Mouse (Mus musculus): Measurements from ENCODE around the gene Kptn. TPM values are rescaled to one million over a fixed set of nuclear protein-coding genes. Genes with fewer than 3 reads are reported as not detected.

Gene Kptn
- 4.7 TPM for polyA plus RNA-seq (2014; fragmentation: Illumina TruSeq; extraction: RNeasy Lipid Tissue Mini Kit (QIAGEN cat#74804); ENCODE audit: low read depth, low replicate concordance)

DNA sequence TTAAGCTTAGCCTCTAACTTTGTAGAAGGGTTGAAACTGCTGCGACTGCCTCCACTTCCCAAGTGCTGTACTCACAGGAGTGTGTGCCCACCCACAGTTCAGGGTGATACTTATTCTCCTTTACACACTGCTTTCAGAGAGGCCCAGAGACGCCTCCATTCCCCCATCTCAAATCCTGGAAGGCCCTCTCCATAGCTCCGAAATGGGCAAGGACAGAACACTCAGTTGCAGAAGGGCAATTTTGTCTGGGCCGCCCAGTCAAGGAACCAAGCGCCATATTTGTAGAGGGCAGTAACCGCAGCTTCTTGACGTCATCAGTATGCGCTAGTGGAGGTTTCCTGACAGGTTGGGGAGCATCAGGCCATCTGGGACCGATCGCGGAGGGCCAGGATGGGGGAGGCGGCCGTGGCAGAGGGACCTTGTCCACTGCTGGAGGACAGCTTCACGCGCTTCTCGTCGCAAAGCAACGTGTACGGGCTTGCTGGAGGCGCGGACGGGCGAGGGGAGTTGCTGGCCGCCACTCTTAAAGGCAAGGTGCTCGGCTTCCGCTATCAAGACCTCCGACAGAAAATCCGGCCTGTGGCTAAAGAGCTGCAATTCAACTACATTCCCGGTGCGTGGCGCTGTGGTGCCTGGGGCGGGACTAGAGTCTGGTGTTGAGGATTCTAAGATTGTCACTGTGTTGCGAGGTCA is at the start of gene Kptn:
Gene Kptn, plus strand, starts transcription at position 327 of the 693 bp plus-strand sequence.

DNA sequence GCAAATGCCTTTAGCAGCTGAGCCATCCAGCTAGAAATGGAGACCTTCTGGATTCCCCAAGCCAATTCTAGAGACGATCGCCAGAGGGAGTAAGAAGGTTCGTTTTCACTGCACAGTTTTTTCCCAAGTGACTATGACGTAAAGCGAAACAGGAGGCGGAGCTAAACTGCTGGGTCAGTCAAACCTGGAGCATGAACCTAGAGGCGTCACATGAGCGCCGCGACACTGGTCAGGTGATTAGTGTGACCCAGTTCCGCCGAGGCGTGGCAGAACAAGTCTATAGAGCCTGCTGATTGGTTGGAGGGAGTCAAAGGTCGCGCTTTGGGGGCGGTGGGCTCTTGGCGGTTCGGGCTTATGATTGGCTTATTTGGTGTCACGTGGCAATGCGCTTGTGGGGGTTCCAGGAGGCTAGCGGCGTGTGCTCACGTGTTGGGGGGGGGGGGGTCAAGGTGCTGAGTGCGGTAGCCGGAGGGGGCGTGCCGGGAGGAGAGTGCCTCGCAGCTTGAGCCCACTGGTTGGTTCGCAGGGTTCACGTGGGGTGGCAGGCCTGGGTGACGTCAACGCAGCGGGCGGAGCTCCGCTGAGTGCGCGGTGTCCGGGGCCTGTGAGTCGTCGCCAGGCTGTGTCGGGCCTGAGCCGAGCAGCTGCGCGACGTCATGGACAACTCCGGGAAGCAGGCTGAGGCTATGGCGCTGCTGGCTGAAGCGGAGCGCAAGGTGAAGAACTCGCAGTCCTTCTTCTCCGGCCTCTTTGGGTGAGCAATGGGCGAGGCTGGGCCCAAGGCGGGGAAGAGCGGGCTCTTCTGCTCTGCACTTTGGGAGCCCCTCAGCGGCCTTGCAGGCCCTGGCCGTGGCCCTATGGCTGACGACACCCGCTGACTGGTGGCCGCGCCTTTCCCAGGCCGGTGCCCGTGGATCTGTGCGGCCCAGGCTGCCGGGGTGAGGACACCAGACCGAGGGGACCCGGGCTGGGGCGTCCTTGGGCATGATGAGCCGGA is 21.4 kb upstream of the Kptn start, which contains the start of gene Napa:
Gene Napa, plus strand, starts transcription at position 438 of the 997 bp plus-strand sequence.

DNA sequence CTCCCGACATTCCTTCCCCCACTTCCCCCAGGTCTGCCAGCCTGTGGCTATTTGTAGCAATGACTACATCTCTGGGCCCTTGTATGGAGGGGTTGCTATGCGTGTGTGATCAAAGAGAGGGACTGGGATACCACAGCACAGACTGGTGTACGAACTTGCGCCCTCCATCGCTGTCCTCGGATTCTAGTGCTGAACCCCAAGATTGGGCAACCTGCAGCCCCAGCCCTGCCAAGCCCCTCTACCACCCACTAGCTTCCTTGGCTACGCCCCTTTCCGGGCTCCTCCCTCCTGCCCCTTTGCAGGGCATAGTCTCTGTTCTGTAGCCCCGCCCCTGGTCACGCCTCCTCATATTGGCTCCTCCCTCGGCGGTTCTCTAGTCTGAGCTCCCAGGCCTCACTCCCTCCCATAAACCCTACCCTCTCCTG is 9.7 kb downstream of the Kptn start, which contains the start of gene Slc8a2:
Gene Slc8a2, plus strand, starts transcription at position 406 of the 425 bp plus-strand sequence.

DNA sequence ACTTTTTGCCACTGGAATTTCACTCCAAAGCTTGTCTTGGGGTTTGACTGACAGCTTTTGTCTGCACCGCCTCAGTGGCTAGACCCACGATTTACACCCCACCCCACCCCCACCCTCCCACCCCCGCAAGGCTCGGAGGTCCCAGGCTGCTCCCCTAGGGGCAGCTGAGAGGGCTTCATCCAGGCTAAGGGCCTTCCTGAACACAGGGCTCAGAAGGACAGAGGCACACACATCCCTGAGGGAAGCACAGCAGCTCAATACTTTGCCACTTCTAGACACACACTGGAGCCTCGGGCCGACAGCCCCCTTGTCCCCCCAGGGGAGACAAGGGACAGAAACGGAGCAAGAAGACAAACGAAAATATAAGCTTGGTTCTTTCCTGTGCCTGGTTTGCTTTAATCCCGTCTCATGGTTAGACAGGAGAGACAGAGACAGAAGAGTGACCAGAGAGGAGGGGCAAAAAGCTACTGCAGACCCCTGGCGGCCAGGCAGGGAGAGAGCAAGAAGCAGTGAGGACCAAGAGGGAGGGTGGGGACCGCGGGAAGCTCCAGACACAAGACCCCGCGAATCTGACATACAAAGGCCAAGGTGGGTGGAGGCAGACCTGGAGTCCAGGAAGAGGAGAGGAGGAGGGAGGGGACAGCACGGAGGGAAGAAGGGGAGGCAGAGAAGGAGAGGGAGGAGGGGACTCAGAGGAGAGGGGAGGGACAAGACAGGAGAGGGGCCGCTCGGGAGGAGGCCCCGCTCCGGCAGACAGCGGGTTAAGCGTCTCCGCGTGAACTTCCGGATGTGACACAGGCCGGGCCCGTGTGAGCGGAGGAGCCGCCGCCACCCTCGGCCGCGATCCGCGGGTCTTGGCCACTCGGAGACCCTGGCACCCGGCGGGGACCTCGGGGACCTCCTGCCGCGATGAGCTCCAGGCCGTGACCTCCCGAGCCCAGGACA is 55.2 kb downstream of the Kptn start, which contains the start of gene Meis3:
Gene Meis3, plus strand, starts transcription at position 494 of the 945 bp plus-strand sequence.

Other genes with a start within 250 kb of the Kptn start
- not detected for gene Crx, start 239.9 kb upstream of the Kptn start, polyA plus RNA-seq (2014; fragmentation: Illumina TruSeq; extraction: RNeasy Lipid Tissue Mini Kit (QIAGEN cat#74804); ENCODE audit: low read depth, low replicate concordance)
- not detected for gene Crxos, start 237.3 kb upstream of the Kptn start, polyA plus RNA-seq (2014; fragmentation: Illumina TruSeq; extraction: RNeasy Lipid Tissue Mini Kit (QIAGEN cat#74804); ENCODE audit: low read depth, low replicate concordance)
- gene Selenow, start 197.5 kb upstream of the Kptn start, polyA plus RNA-seq (2014; fragmentation: Illumina TruSeq; extraction: RNeasy Lipid Tissue Mini Kit (QIAGEN cat#74804); ENCODE audit: low read depth, low replicate concordance), result 8.6 TPM
- gene Nop53, start 173.8 kb upstream of the Kptn start, polyA plus RNA-seq (2014; fragmentation: Illumina TruSeq; extraction: RNeasy Lipid Tissue Mini Kit (QIAGEN cat#74804); ENCODE audit: low read depth, low replicate concordance), result 9.7 TPM
- 17.7 TPM for gene Ehd2, start 152.3 kb upstream of the Kptn start, polyA plus RNA-seq (2014; fragmentation: Illumina TruSeq; extraction: RNeasy Lipid Tissue Mini Kit (QIAGEN cat#74804); ENCODE audit: low read depth, low replicate concordance)
- 0.64 TPM for gene Bicra, start 72.0 kb upstream of the Kptn start, polyA plus RNA-seq (2014; fragmentation: Illumina TruSeq; extraction: RNeasy Lipid Tissue Mini Kit (QIAGEN cat#74804); ENCODE audit: low read depth, low replicate concordance)
- gene Zfp541, start 58.1 kb upstream of the Kptn start, polyA plus RNA-seq (2014; fragmentation: Illumina TruSeq; extraction: RNeasy Lipid Tissue Mini Kit (QIAGEN cat#74804); ENCODE audit: low read depth, low replicate concordance), result not detected
- gene Napa, start 21.4 kb upstream of the Kptn start, polyA plus RNA-seq (2014; fragmentation: Illumina TruSeq; extraction: RNeasy Lipid Tissue Mini Kit (QIAGEN cat#74804); ENCODE audit: low read depth, low replicate concordance), result 34.1 TPM
- 0.29 TPM for gene Slc8a2, start 9.9 kb downstream of the Kptn start, polyA plus RNA-seq (2014; fragmentation: Illumina TruSeq; extraction: RNeasy Lipid Tissue Mini Kit (QIAGEN cat#74804); ENCODE audit: low read depth, low replicate concordance)
- not detected for gene Meis3, start 55.2 kb downstream of the Kptn start, polyA plus RNA-seq (2014; fragmentation: Illumina TruSeq; extraction: RNeasy Lipid Tissue Mini Kit (QIAGEN cat#74804); ENCODE audit: low read depth, low replicate concordance)
- gene Dhx34, start 102.1 kb downstream of the Kptn start, polyA plus RNA-seq (2014; fragmentation: Illumina TruSeq; extraction: RNeasy Lipid Tissue Mini Kit (QIAGEN cat#74804); ENCODE audit: low read depth, low replicate concordance), result 0.12 TPM
- 0.47 TPM for gene C5ar2, start 124.3 kb downstream of the Kptn start, polyA plus RNA-seq (2014; fragmentation: Illumina TruSeq; extraction: RNeasy Lipid Tissue Mini Kit (QIAGEN cat#74804); ENCODE audit: low read depth, low replicate concordance)
- gene C5ar1, start 139.6 kb downstream of the Kptn start, polyA plus RNA-seq (2014; fragmentation: Illumina TruSeq; extraction: RNeasy Lipid Tissue Mini Kit (QIAGEN cat#74804); ENCODE audit: low read depth, low replicate concordance), result 4.0 TPM
- 2.9 TPM for gene Inafm1, start 153.7 kb downstream of the Kptn start, polyA plus RNA-seq (2014; fragmentation: Illumina TruSeq; extraction: RNeasy Lipid Tissue Mini Kit (QIAGEN cat#74804); ENCODE audit: low read depth, low replicate concordance)
- 12.2 TPM for gene Ccdc9, start 166.9 kb downstream of the Kptn start, polyA plus RNA-seq (2014; fragmentation: Illumina TruSeq; extraction: RNeasy Lipid Tissue Mini Kit (QIAGEN cat#74804); ENCODE audit: low read depth, low replicate concordance)
- gene Bbc3, start 188.5 kb downstream of the Kptn start, polyA plus RNA-seq (2014; fragmentation: Illumina TruSeq; extraction: RNeasy Lipid Tissue Mini Kit (QIAGEN cat#74804); ENCODE audit: low read depth, low replicate concordance), result not detected

Data from adrenal gland, adult 10 weeks (tissue).